Mouse (Mus musculus): Measurements from ENCODE around the gene Zfp652.

- TF ChIP-seq CTCF (IDR thresholded peaks at IDR 0.05; ENCODE audit: insufficient read depth, low read length) (no peak), POLR2A (IDR thresholded peaks at IDR 0.05; ENCODE audit: borderline replicate concordance, extremely low read depth, low read depth, low read length) (no peak)
Measured at GRCm38 (mm10) chr11:95844935-95845334, 132.5 kb downstream of the Zfp652 start.

All from lung, adult 2 months (tissue).